Mouse (Mus musculus) macrophage (primary cell): Measurements from ENCODE around the gene Ifit1bl1. TPM values are rescaled to one million over a fixed set of nuclear protein-coding genes. Genes with fewer than 3 reads are reported as not detected.

Experiments
- polyA plus RNA-seq: library from polyadenylated mRNA; stranded (reverse); fragments of 250-400 nt; gene quantifications from 3 replicates; pipeline ENCODE4 v1.2.4, GENCODE M21; 2018; ENCODE audit warnings: inconsistent platforms

The Ifit1bl1 gene
- polyA plus RNA-seq, 1 experiment from 2014 or later = 6.7 TPM

Other genes starting within 250 kb of the Ifit1bl1 start
- gene Ch25h, start 126.8 kb downstream of the Ifit1bl1 start, polyA plus RNA-seq = 1.2 to 3.1 TPM in 2 of 3 replicates, not detected in the other
- 951 to 1,428 TPM (median 1,047 TPM) in 3 replicates for gene Lipa, start 74.5 kb downstream of the Ifit1bl1 start, polyA plus RNA-seq
- gene Ifit2, start 51.3 kb downstream of the Ifit1bl1 start, polyA plus RNA-seq = 92.3 to 757 TPM (median 307 TPM) in 3 replicates
- gene Ifit3, start 18.4 kb downstream of the Ifit1bl1 start, polyA plus RNA-seq = 215 to 762 TPM (median 269 TPM) in 3 replicates
- 29.7 to 123 TPM (median 34.2 TPM) in 3 replicates for gene Ifit3b, start 6.0 kb upstream of the Ifit1bl1 start, polyA plus RNA-seq
- gene Ifit1bl2, start 38.8 kb upstream of the Ifit1bl1 start, polyA plus RNA-seq = 0.16 to 0.50 TPM (median 0.25 TPM) in 3 replicates
- gene Ifit1, start 38.9 kb upstream of the Ifit1bl1 start, polyA plus RNA-seq = 42.4 to 217 TPM (median 43.4 TPM) in 3 replicates
- gene Slc16a12, start 145.3 kb upstream of the Ifit1bl1 start, polyA plus RNA-seq = 0.16 to 0.21 TPM in 2 of 3 replicates, not detected in the other